Mouse (Mus musculus) kidney, postnatal 14 days (tissue): ENCODE measurements around the gene Pds5b.
"Not testable (repeated sequence)": the region's sequence is repeated elsewhere in the genome, so short reads cannot be mapped to it uniquely, and the experiment has no call there.

Source experiments
- DNase-seq: peaks from one replicate; pipeline ENCODE4 v3.0.0; 2022; ENCODE audit warnings: mixed read lengths

The Pds5b gene

DNA sequence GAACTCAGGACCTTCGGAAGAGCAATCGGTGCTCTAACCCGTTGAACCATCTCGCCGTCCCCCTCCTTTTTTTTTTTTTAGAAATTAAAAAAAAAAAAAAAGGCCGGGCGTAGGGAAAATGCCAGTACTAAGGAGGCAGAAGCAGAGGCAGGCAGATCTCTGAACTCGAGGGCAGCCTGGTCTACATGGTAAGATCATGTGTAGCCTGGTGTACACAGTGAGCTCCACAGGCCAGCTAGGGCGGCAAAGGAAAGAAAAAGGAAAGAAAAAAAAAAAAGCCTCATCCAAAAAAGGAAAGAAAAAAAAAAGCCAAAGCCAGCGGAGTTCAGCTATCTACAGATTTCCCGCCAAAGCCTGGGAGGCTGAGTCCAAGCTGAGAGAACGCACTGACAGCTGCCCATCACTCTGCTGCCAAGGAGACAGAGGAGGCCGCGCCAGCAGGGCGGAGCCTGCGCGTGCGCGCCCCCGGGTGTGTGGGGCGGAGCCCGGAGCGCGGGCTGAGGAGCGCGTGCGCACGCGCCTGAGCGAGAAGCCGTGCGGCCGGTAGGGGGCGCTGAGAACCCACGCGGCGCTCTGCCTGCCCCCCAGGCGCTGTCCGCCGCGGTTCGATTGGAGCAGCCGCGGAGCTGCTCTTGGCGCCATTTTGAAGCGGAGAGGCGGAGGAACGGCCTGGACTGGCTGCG lies at the start of gene Pds5b:
TSS of gene Pds5b (plus strand) at position 587 of the 683 bp plus-strand sequence.
- peak; percentile 97 for DNase-seq

DNA sequence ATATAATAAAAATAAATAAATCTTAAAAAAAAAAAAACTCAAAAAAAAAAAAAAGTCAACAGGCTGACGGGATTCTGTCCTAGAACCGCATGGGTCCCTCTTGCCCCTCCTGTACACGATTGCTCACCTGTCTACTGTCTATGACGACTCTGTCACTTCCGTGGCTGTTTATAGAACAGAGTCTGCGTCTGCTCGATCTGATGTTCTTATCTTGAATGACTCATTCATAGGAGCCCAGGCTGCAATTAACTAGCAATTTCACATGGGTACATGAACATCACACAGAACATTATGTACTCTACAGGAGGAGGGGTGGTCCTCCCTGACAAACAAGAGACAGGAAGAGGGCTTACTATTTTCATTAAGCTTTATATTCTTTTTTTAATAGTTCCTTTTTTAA lies 48.0 kb upstream of the Pds5b start:
- DNase-seq = no peak

DNA sequence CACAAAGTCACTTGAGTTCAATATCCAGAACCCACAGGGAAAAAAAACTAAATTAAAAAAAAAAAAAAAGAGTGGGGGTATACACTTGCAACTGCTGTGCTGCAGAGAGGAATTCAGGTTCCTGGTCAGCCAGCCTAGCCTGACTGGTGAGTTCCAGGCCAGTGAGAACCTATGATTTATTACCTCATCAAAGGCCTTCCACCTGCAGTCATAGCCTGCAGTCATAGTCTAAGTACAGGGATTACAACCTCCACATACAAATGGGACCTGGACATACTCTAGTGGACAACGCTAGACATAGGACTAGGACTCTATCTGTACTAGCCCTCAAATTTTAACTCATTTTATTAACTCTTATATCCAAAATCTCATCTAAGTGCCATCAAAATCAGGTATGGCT lies 44.3 kb upstream of the Pds5b start:
- DNase-seq = peak; percentile 14

DNA sequence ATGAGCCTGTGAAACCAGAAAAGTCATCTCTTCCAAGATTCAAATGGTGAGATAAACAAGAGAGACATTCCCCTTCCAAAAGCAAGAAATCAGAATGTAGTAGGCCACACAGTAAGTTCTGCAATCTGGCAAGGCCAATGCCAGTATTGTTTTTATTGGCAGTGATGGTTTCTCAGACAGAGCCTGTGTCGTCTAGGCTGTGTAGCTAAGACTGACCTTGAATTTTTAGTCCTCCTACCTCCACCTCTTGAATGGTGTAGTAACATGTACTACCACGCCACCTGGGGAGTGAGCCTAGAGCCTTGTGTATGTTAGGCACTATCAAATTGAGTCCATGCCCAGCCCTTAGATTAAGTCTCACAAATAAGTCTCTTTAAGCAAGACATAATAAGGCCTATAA lies 43.8 kb upstream of the Pds5b start:
- DNase-seq = no peak

DNA sequence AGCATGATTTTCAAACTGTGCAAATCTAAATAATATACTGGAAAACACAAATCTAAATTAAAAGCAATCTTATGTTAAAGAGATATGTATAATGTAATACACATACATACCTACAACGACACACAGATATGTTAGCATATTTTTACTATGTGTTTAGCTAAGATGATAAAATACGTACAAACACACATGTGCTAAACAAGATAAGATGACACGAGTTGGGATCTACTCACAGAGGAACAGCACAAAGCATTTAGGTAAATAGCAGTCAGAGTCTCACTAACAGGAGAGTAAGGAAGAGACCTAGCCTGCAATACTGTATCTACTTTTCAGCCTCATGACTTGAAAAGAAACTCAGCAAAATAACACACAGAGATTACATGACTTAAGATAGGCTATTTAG lies 32.1 kb upstream of the Pds5b start:
- no peak for DNase-seq

DNA sequence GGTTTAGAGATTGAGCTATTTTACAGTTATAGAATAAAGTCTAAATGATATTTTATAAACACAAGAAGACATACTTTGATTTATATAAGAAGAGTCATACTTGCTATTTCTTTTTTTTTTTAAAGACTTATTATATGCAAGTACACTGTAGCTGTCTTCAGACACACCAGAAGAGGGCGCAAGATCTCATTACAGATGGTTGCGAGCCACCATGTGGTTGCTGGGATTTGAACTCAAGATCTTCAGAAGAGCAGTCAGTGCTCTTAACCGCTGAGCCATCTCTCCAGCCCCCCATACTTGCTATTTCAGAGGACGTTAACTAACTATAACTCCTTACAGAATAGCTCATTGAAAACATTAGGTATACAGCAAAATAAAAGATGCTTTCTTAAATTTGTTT lies 30.1 kb upstream of the Pds5b start:
- DNase-seq = not testable (repeated sequence)

DNA sequence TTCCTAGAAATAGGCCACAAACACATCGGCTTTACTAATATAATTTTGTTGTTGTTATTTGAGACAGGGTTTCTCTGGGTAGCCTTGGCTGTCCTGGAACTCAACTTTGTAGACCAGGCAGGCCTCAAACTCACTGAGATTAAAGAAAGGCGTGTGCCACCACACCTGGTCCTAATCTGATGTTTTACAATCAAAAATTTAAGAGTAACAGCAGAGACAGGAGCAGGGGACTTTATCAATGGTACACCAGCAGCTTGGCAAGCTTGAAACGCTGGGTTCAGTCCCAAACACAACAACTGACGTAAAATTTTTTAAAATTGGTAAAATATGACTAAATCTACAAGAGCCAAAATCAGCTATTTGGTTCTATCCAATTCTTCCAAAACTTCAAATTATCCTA lies 28.6 kb upstream of the Pds5b start:
- no peak for DNase-seq

DNA sequence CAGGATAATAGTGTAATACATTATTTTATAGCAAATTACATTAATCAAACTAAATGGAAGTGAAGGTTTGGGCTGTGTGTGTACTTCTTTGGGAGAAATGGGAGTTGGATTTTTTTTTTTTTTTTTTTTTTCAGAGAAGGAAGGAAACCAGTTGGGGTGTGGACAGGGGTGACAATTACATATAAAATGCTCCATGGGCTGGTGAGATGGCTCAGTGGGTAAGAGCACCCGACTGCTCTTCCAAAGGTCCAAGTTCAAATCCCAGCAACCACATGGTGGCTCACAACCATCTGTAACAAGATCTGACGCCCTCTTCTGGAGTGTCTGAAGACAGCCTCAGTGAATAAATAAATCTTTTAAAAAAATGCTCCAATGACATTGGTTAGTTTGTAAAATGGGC lies 21.0 kb upstream of the Pds5b start:
- no peak for DNase-seq

DNA sequence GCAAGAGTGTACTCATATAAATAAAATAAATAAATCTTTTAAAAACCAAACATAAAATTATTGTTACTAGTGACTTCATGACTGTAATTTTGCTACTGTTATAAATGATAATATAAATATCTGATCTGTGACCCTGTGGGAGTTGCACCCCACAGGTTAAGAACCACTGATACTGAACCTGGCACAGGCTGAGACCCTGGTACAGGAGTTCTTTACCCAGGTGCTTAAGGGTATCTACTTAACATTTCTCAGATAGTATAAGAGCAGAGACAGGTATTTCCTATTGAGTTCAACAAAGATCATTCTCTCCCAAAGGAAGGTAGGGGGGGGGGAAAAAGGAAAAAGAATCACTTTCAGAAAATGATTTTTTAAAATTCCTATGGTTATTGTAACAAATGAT lies 19.0 kb upstream of the Pds5b start:
- DNase-seq = no peak

DNA sequence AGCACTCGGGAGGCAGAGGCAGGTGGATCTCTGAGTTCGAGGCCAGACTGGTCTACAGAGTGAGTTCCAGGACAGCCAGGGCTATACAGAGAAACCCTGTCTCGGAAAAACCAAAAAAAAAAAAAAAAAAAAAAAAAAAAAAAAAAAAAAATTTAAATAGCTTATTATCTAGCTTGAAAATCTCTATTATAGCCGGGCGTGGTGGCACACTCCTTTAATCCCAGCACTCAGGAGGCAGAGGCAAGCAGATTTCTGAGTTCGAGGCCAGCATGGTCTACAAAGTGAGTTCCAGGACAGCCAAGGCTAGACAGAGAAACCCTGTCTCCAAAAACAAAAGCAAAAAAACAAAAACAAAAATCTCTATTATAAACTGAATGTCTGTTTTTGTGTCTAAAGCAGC lies 14.1 kb upstream of the Pds5b start:
- not testable (repeated sequence) for DNase-seq

DNA sequence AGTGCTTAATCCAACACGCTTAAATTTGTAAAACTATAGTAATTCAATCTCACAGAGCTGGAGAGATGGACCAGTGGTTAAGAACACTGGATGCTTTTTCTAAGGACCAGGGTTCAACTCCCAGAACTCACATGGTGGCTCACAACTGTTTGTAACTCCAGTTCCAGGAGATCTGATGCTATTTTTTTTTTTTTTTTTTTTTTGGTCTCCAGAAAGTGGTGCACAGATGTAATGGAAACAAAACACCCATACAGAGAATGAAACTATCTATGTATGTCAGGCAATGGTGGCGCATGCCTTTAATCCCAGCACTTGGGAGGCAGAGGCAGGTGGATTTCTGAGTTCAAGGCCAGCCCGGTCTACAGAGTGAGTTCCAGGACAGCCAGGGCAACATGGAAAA lies 13.2 kb upstream of the Pds5b start:
- not testable (repeated sequence) for DNase-seq

DNA sequence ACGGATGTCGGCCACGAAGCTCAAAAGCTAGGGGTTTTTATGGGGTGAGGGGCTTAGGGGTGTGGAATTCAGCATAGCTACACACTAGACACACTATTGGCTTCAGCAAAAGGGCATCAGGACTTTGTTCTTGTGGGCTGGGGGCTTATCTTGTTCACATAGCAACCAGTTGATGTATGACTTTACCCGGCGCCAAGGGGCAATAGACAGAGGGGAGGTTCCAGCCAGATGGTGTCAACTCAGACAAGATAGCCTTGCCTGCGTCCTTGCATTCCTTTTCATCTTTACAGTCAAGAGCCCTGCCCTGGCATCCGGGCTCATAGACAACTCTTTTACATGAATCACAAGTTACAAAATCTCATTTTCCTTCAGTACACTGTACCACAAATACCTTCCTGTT lies 9.6 kb upstream of the Pds5b start:
- DNase-seq = not testable (repeated sequence)

DNA sequence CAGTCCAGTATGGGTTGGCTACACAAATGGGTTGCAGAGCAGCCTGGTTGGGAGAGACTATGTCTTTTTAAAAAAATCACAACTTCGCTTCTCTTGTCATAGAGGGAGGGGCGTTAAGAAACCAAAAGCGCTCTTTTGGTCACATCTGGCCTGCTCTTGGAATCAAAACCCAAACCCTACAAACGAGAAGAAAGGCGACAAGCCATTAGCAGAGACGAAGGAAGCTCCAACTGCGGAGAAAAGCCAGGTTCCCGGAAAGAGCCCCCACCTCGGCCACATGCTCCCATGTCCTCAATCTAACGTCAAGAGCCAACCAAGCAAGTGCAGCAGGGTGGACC lies 8.8 kb upstream of the Pds5b start:
- no peak for DNase-seq

DNA sequence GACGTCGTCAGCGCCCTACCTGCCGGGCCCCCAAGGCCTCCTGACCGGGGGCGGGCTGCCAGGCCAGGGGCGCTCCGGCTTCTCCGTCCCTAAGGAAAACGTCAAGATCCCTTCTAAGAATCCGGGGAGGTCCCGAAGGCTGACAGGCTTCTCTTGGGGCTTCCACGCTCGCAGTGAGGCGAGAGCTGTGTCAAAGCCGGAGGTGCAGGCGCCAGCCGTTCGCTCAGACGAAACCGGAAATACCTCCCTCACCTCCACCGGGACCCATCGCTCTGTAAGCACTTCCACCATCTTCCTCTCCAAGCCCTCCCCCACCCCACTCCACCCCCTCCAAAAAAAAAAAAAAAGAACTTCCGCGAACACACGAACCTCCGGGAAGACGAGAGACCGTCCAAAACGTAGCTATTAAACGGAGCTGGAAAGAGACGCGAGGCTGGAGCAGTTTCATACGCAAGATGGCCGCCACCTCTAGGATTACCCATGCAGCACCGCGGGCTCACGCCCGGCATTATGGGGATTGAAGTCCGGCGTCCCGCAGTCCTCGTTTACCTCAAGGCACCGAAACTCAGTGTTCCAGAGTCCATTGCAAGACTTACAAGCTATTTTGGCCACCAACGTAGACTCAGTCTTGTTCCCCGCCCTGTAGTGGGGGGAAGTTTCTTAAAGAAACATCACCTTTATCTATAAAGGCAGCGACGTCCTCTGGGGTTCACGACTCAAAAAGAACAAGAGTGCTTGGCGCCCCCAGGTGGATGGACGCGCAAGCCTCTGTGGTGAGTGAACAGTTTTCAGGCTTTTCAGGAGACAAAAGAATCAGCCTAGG lies 8.2 kb upstream of the Pds5b start:
- DNase-seq = peak; percentile 97

DNA sequence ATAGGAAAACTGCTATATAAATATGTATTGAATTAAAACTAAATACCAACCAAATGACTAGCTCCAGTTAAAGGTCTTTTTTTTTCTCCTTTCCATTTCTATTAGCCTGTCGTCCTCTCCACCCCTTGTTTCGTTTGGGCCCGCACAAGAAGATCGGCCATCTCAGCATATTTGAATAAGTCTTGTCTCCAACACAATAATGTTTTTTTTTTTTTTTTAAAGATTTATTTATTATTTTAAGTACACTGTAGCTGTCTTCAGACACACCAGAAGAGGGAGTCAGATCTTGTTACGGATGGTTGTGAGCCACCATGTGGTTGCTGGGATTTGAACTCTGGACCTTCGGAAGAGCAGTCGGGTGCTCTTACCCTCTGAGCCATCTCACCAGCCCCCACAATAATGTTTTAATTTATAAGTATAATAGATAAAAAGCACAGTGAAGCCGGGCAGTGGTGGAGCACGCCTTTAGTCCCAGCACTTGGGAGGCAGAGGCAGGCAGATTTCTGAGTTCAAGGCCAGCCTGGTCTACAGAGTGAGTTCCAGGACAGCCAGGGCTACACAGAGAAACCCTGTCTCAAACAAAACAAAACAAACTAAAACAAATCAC lies 7.3 kb upstream of the Pds5b start, which contains the start of gene N4bp2l2:
TSS of gene N4bp2l2 (minus strand) at position 51 of the 607 bp plus-strand sequence.
- DNase-seq = not testable (repeated sequence)

DNA sequence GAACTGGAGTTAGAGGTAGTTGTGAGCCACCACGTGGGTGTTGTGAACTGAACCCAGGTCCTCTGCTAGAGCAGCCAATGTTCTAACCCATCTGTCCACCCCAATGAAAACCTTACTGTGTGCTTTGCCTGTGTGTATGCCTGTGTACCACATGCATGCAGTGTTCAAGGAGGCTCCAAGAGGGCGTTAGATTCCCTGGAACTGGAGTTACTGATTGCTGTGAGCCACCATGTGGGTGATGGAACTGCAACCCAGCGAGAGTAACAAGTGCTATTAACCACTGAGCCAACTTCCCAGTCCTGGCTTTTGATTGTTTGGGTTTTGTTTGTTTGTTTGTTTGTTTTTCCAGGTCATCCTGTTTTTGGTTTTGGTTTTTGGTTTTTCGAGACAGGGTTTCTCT lies 4.8 kb upstream of the Pds5b start:
- DNase-seq = no peak

DNA sequence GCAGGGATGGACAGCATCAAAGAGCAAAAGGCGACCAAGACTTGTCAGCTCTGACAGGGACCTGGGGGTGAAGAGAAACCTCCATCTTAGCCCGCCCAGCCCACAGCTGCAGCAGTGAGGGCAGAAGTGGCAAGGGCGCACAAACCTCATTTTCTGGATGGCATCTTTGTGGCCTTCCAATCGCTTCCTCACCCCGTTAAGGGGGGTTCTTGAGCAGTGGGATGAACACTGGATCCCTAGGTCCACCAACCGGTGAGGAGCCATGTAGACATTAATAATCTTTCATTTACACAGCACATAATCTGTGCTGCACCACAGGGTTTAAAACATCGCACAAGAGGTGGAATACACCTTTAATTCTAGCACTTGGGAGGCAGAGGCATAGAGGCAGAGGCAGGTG lies 1.2 kb upstream of the Pds5b start:
- no peak for DNase-seq

DNA sequence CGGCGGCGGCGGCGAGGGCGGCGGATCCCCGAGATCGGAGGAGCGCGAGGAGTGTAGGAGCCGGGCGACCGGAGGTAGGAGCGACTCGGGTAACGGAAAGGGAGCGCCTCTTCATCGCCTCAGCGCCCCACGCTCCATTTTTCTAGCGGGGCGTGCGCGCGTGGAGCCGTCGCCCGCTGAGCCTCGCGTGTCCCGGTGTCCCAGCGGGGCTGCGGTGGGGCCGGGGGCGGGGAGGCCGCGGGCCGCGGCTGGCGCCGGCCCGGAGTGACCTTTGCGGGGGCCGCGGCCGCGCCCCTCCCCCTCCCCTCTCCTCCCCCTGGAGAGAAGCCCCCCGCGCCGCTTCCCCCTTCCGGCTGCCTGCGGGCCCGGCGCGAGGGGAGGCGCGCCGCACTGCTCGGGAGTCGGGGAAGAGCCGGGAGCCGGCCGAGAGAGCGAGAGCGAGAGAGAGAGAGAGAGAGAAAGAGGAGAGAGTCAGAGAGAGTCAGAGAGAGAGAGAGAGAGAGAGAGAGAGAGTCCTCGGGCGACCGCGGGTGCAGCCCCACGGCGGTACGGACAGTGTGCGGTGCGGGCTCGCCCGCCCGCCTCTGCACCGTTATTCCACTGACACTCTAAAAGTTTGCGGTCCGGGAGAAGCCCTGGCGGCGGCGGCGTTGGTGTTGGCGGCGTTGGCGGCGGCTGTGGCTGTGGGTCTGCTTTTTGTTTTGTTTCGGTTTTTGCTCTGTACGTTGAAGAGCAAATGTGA lies 512 bp downstream of the Pds5b start:
- peak; percentile 36 for DNase-seq

DNA sequence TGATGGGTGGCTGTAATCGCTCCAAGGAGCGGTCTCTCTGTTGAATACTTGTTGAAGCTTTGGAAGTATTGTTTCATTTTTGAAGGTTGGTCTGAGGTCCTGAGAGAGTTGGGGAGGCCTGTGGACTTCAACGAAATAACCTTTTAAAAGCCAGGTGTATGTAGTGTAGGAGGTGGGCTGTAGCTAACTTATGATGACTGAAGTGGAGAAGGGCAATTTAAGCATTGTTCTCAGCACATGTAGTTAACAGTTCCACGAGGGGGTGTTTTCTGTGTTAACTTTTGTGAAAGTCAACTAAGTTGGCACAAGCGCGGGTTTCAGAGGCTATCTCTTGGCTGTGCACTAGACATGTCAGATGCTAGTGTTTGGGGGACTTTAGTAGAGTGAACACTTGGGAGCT lies 1.3 kb downstream of the Pds5b start:
- peak; percentile 8 for DNase-seq

DNA sequence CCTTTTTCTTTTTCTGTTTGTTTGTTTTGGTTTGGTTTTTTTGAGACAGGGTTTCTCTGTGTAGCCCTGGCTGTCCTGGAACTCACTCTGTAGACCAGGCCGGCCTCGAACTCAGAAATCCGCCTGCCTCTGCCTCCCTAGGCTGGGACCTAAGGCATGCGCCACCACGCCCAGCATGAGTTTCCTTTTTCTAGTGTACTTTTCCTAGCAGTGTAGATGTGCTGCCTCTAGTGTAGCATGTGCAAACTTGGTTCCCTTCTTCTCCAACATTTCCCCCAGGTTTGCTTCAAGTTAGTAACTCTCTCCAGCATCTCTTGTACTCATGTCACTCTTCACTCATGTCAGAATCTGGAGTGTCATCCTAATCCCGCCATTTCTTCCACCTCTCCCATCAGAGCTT lies 9.3 kb downstream of the Pds5b start:
- not testable (repeated sequence) for DNase-seq

DNA sequence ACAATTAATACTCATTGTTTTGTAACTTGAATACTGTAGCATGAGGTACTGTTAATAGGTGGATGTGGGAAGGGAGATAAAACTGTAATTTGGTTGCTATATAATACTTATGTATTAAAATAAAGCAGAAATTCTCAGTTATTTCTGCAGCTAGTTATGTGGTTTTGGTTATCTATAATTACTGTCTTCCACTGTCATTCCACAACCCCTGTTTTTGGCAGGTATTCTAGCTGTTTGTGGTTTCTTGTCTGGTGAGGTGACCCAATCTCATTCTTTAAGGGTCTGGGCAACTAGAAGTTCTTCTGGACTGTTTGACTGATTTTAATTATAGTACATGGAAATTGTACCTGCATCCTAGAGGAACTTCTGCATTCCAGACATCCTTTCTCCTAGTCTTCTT lies 17.1 kb downstream of the Pds5b start:
- no peak for DNase-seq

DNA sequence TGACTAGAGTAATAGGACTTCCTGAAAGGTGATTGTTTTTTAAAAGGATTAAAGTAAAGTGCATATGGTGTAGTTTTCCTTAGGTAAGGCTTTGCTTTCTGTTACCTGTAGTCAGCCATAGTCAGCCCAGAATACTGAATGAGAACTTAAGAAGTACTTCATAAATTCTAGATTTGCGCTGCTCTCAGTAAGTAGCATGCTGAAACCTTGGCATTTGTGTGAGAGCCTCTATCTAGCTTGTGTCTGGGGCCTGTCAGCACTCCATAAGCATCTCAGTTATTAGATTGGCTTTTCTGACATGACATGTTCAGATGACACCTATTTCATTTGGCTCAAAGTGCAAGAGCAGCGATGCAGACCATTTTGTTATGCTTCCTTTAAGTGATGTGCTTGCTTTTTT lies 19.7 kb downstream of the Pds5b start:
- DNase-seq = no peak

DNA sequence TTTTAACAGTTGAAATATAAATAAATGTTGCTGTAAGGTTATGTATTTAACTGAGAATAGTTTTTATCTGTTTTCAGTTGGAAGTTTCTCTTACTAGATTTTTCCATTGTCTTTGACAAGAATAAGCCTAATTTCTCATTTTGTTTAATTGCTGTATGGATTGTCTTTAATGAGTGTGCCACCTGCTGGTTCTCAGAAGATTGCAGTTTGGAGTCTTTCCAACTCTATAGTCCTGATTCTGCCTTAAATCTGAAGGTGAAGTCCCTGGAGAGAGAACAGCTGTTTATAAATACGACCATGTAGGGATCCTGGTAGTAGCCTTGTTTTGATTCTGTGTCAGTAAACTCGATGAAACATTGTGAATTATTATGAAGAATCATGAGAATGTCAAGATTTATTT lies 29.2 kb downstream of the Pds5b start:
- DNase-seq = peak; percentile 65
